Mouse (Mus musculus) forebrain, embryonic 12.5 days (tissue): ENCODE data around the gene Srgap2. TPM values are rescaled to one million over a fixed set of nuclear protein-coding genes. Genes with fewer than 3 reads are reported as not detected.
"Not testable (repeated sequence)": the region's sequence is repeated elsewhere in the genome, so short reads cannot be mapped to it uniquely, and the experiment has no call there.

Experiments used
- ATAC-seq: fragments of 200-750 bp; cut with Nextera tagmentation; 2 replicates; pipeline ENCODE4 v1.8.0; 2017; ENCODE audit warnings: moderate TSS enrichment; ENCODE audit not compliant: low FRiP score
- H3K27ac ChIP-seq: fragments of 300-500 bp; sonication (generic); 2 replicates; pipeline ENCODE4 v1.5.1; 2016; ENCODE audit warnings: mild to moderate bottlenecking
- H3K27me3 ChIP-seq: fragments of 300-500 bp; sonication (generic); 2 replicates; pipeline ENCODE4 v1.6.1; 2016; ENCODE audit warnings: mild to moderate bottlenecking
- H3K36me3 ChIP-seq: fragments of 300-500 bp; sonication (generic); replicated peaks from 2 replicates; pipeline ENCODE4 v1.6.1; 2016; ENCODE audit warnings: mild to moderate bottlenecking
- H3K4me1 ChIP-seq: fragments of 300-500 bp; sonication (generic); 2 replicates; pipeline ENCODE4 v1.6.1; 2016
- H3K4me2 ChIP-seq: fragments of 300-500 bp; sonication (generic); 2 replicates; pipeline ENCODE4 v1.6.1; 2016; ENCODE audit warnings: mild to moderate bottlenecking, moderate library complexity
- H3K4me3 ChIP-seq: fragments of 300-500 bp; sonication (generic); replicated peaks from 2 replicates; pipeline ENCODE4 v1.5.1; 2016; ENCODE audit warnings: mild to moderate bottlenecking
- H3K9ac ChIP-seq: fragments of 300-500 bp; sonication (generic); 2 replicates; pipeline ENCODE4 v1.6.1; 2016; ENCODE audit warnings: mild to moderate bottlenecking
- H3K9me3 ChIP-seq: fragments of 300-500 bp; sonication (generic); 2 replicates; pipeline ENCODE4 v1.6.1; 2016
- WGBS: fragments of 180-500 bp; shearing (Covaris S2); methylation state at CpG from one replicate; pipeline ENCODE4 v1.1.7; 2016; 5-methylcytosine and 5-hydroxymethylcytosine counted together
- polyA plus RNA-seq: library from polyadenylated mRNA; unstranded; fragments of >200 nt; fragmentation: Nextera tagmentation; extraction: Ambion mirVana; gene quantifications from 2 replicates; pipeline ENCODE4 v1.2.1, GENCODE M21; 2016

The Srgap2 gene
- 17.1 and 22.9 TPM in 2 replicates for polyA plus RNA-seq

- H3K9ac ChIP-seq: peak within 1 kb of the TSS; percentile 87
- ATAC-seq: peak; percentile 97
- peaks cover 55% of the 10 kb centered on the region for H3K4me1 ChIP-seq
- no peaks in the 10 kb centered on the region for H3K36me3 ChIP-seq
- peak within 1 kb of the TSS; percentile 82 for H3K4me3 ChIP-seq
- H3K27ac ChIP-seq: peak within 1 kb of the TSS; percentile 96
- H3K27me3 ChIP-seq: no peaks in the 10 kb centered on the region
- peak within 1 kb of the TSS; percentile 98 for H3K4me2 ChIP-seq
- no peaks in the 10 kb centered on the region for H3K9me3 ChIP-seq
- WGBS: under 1% methylated on average over 44 of the region's 44 CpGs
Observed at GRCm38 (mm10) chr1:131527281-131528080, at the start of gene Srgap2, which contains the start of gene Fam72a. Srgap2 (minus strand) TSS chr1:131527352. Fam72a (plus strand) TSS chr1:131527903.

GRCm38 (mm10) chr1:131573721-131574120, 46.6 kb upstream of the Srgap2 start:
- Histone ChIP-seq H3K9me3 (no peaks in the 10 kb centered on the region), H3K36me3 (no peaks in the 10 kb centered on the region), H3K4me3 (no peak overlapping the region), H3K27ac (no peak overlapping the region), H3K27me3 (no peaks in the 10 kb centered on the region), H3K4me1 (no peaks in the 10 kb centered on the region), H3K4me2 (no peak overlapping the region), H3K9ac (no peak overlapping the region)
- no peak for ATAC-seq
- WGBS: 91% methylated on average over 14 of the region's 14 CpGs

GRCm38 (mm10) chr1:131570391-131570790, 43.2 kb upstream of the Srgap2 start:
- no peak overlapping the region for H3K9ac ChIP-seq
- no peaks in the 10 kb centered on the region for H3K4me1 ChIP-seq
- WGBS: 86% methylated on average over 4 of the region's 4 CpGs
- no peaks in the 10 kb centered on the region for H3K9me3 ChIP-seq
- no peaks in the 10 kb centered on the region for H3K27me3 ChIP-seq
- no peak overlapping the region for H3K4me3 ChIP-seq
- H3K4me2 ChIP-seq: no peak overlapping the region
- ATAC-seq: no peak
- no peaks in the 10 kb centered on the region for H3K36me3 ChIP-seq
- H3K27ac ChIP-seq: no peak overlapping the region

- Histone ChIP-seq H3K36me3 (no peaks in the 10 kb centered on the region), H3K9me3 (no peaks in the 10 kb centered on the region), H3K4me1 (no peaks in the 10 kb centered on the region), H3K4me3 (no peak overlapping the region), H3K27me3 (no peaks in the 10 kb centered on the region), H3K4me2 (no peak overlapping the region), H3K27ac (no peak overlapping the region), H3K9ac (no peak overlapping the region)
- WGBS: 95% methylated on average over 6 of the region's 6 CpGs
- no peak for ATAC-seq
Observed at GRCm38 (mm10) chr1:131569721-131570120, 42.6 kb upstream of the Srgap2 start.

GRCm38 (mm10) chr1:131566056-131566455, 38.9 kb upstream of the Srgap2 start:
- not testable (repeated sequence) for H3K4me2 ChIP-seq

GRCm38 (mm10) chr1:131562081-131562480, 34.9 kb upstream of the Srgap2 start:
- no peaks in the 10 kb centered on the region for H3K4me1 ChIP-seq
- H3K9ac ChIP-seq: no peak overlapping the region
- no peak overlapping the region for H3K4me2 ChIP-seq
- H3K27me3 ChIP-seq: no peaks in the 10 kb centered on the region
- WGBS: 96% methylated on average over 2 of the region's 2 CpGs
- H3K36me3 ChIP-seq: no peaks in the 10 kb centered on the region
- no peak overlapping the region for H3K27ac ChIP-seq
- no peak overlapping the region for H3K4me3 ChIP-seq
- ATAC-seq: no peak
- no peaks in the 10 kb centered on the region for H3K9me3 ChIP-seq

More at GRCm38 (mm10) chr1:131566056-131566455, 38.9 kb upstream of the Srgap2 start:
- WGBS: 36% methylated on average over 11 of the region's 11 CpGs
- not testable (repeated sequence) for H3K27ac ChIP-seq, H3K9me3 ChIP-seq, H3K27me3 ChIP-seq, H3K36me3 ChIP-seq, H3K4me3 ChIP-seq, H3K9ac ChIP-seq, H3K4me1 ChIP-seq
- ATAC-seq: peak; percentile 27; the same call in 1 of the 2 replicates

- no peak overlapping the region for H3K4me2 ChIP-seq
- no peak overlapping the region for H3K9ac ChIP-seq
- H3K27ac ChIP-seq: no peak overlapping the region
- 0 out of 2 replicates have a peak, but pooled peaks cover under 1% of the 10 kb centered on the region for H3K4me1 ChIP-seq
- no peaks in the 10 kb centered on the region for H3K36me3 ChIP-seq
- no peak for ATAC-seq
- H3K27me3 ChIP-seq: no peaks in the 10 kb centered on the region
- no peak overlapping the region for H3K4me3 ChIP-seq
- H3K9me3 ChIP-seq: no peaks in the 10 kb centered on the region
Observed at GRCm38 (mm10) chr1:131560500-131560899, 33.3 kb upstream of the Srgap2 start.

- H3K4me3 ChIP-seq: no peak overlapping the region
- ATAC-seq: peak; percentile 96
- H3K27ac ChIP-seq: peak overlapping the region; percentile 54; the same call in 1 of the 2 replicates
- peak overlapping the region; percentile 47; the same call in 1 of the 2 replicates for H3K9ac ChIP-seq
- H3K4me2 ChIP-seq: peak overlapping the region; percentile 48
- H3K4me1 ChIP-seq: peaks cover 8% of the 10 kb centered on the region
- H3K36me3 ChIP-seq: no peaks in the 10 kb centered on the region
- WGBS: 6% methylated on average over 13 of the region's 13 CpGs
- no peaks in the 10 kb centered on the region for H3K9me3 ChIP-seq
- H3K27me3 ChIP-seq: no peaks in the 10 kb centered on the region
Observed at GRCm38 (mm10) chr1:131555042-131555812, 28.1 kb upstream of the Srgap2 start.

GRCm38 (mm10) chr1:131553428-131553827, 26.3 kb upstream of the Srgap2 start:
- Histone ChIP-seq H3K4me2 (no peak overlapping the region), H3K9ac (no peak overlapping the region), H3K9me3 (no peaks in the 10 kb centered on the region), H3K36me3 (no peaks in the 10 kb centered on the region), H3K4me1 (peaks cover 8% of the 10 kb centered on the region), H3K4me3 (no peak overlapping the region), H3K27ac (no peak overlapping the region), H3K27me3 (no peaks in the 10 kb centered on the region)
- ATAC-seq: no peak

- no peaks in the 10 kb centered on the region for H3K36me3 ChIP-seq
Observed at GRCm38 (mm10) chr1:131551956-131552355, 24.8 kb upstream of the Srgap2 start.

GRCm38 (mm10) chr1:131548494-131549365, 21.6 kb upstream of the Srgap2 start:
- Histone ChIP-seq H3K36me3 (no peaks in the 10 kb centered on the region), H3K4me1 (no peaks in the 10 kb centered on the region), H3K4me3 (no peak overlapping the region), H3K9ac (no peak overlapping the region), H3K27me3 (no peaks in the 10 kb centered on the region), H3K4me2 (no peak overlapping the region), H3K27ac (no peak overlapping the region), H3K9me3 (no peaks in the 10 kb centered on the region)
- WGBS: 68% methylated on average over 8 of the region's 8 CpGs
- ATAC-seq: no peak

More at GRCm38 (mm10) chr1:131551956-131552355, 24.8 kb upstream of the Srgap2 start:
- no peaks in the 10 kb centered on the region for H3K9me3 ChIP-seq
- peaks cover 8% of the 10 kb centered on the region for H3K4me1 ChIP-seq
- H3K4me3 ChIP-seq: no peak overlapping the region
- no peak overlapping the region for H3K27ac ChIP-seq
- H3K27me3 ChIP-seq: no peaks in the 10 kb centered on the region
- ATAC-seq: no peak
- no peak overlapping the region for H3K9ac ChIP-seq
- 92% methylated on average over 2 of the region's 2 CpGs for WGBS
- no peak overlapping the region for H3K4me2 ChIP-seq
